Mouse (Mus musculus): ENCODE data around the gene Irx2. TPM values are rescaled to one million over a fixed set of nuclear protein-coding genes. Genes with fewer than 3 reads are reported as not detected.

Irx2 gene
- polyA plus RNA-seq, 1 experiment from 2014 or later, result 38.7 TPM

DNA sequence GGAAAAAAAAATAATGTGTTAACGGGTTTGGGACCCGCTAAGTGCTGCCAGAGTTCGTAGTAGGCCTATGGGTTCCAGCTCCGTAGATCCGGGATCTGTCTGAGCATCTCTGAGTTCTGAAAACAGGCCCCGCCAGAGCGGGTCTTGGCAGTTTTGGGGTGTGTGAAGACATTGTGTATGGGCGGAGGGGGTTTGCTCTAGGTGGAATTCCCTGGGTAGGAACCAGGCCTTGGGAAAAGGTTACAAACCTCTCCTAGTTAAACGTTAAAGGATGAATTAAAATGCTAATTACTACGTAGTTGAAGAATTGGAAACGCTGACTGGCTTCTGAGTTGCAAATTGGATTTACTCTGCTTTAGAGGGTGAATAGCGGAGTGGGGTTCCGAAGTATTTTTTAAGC is 1.2 kb downstream of the Irx2 start:
- Histone ChIP-seq H3K9ac (peak overlapping the region; percentile 80), H3K27ac (ENCODE audit: low read depth) (peak overlapping the region; percentile 38; the same call in 1 of the 2 replicates)
- DNase-seq, result peak; percentile 23

DNA sequence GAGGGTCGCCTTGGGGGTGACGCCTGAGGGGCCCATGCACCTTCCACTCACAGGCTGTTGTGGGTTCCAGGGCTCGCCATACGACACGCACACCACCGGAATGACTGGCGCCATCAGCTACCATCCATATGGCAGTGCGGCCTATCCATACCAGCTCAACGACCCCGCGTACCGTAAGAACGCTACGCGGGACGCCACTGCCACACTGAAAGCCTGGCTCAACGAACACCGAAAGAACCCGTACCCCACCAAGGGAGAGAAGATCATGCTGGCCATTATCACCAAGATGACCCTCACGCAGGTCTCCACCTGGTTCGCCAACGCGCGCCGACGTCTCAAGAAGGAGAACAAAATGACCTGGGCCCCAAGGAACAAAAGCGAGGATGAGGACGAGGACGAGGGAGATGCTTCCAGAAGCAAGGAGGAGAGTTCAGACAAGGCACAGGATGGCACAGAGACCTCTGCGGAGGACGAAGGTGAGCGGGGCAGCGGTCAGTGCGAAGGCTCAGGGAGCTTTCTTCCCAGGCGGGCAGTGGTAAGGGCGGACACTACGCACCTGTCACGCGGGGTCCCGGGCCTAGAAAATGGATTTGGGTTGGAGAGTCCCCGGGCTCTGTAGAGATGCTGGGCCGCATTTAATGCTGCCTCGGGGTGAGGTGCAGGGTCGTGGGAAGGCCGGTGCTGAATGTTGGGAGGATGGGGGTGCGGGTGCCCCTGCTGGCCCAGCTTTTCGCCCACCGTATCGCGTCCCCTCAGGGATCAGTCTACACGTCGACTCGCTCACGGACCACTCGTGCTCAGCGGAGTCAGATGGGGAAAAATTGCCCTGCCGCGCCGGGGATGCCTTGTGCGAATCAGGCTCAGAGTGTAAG is 2.1 kb downstream of the Irx2 start:
- H3K27me3 ChIP-seq (ENCODE audit: insufficient read depth, low read length), result peaks cover 97% of the 10 kb centered on the region
- 2% methylated on average over 60 of the region's 60 CpGs for WGBS
- no peak overlapping the region for H3K27ac ChIP-seq (ENCODE audit: low read depth)
- peak; percentile 14 for DNase-seq
- peak overlapping the region; percentile 79 for H3K4me2 ChIP-seq
- no peak for ATAC-seq (ENCODE audit: insufficient read depth)
- no peak for TF ChIP-seq CTCF (IDR thresholded peaks at IDR 0.05; ENCODE audit: low read depth)
- peak overlapping the region; percentile 80 for H3K9ac ChIP-seq
- H3K4me3 ChIP-seq (ENCODE audit: low read depth, low read length), result peak overlapping the region; percentile 58
- H3K4me1 ChIP-seq (ENCODE audit: insufficient read depth), result no peaks in the 10 kb centered on the region
- H3K9me3 ChIP-seq (ENCODE audit: low read depth, low read length), result no peaks in the 10 kb centered on the region
- H3K36me3 ChIP-seq (ENCODE audit: insufficient read depth), result peaks cover 11% of the 10 kb centered on the region; the same call in 1 of the 2 replicates

More for the DNA sequence above, 1.2 kb downstream of the Irx2 start:
- H3K9me3 ChIP-seq (ENCODE audit: low read depth, low read length), result no peaks in the 10 kb centered on the region
- no peak for TF ChIP-seq CTCF (IDR thresholded peaks at IDR 0.05; ENCODE audit: low read depth)
- 2% methylated on average over 13 of the region's 13 CpGs for WGBS
- no peaks in the 10 kb centered on the region for H3K4me1 ChIP-seq (ENCODE audit: insufficient read depth)
- no peak for ATAC-seq (ENCODE audit: insufficient read depth)
- H3K27me3 ChIP-seq (ENCODE audit: insufficient read depth, low read length), result peaks cover 97% of the 10 kb centered on the region
- peaks cover 11% of the 10 kb centered on the region; the same call in 1 of the 2 replicates for H3K36me3 ChIP-seq (ENCODE audit: insufficient read depth)
- peak overlapping the region; percentile 79 for H3K4me2 ChIP-seq
- peak overlapping the region; percentile 58 for H3K4me3 ChIP-seq (ENCODE audit: low read depth, low read length)

DNA sequence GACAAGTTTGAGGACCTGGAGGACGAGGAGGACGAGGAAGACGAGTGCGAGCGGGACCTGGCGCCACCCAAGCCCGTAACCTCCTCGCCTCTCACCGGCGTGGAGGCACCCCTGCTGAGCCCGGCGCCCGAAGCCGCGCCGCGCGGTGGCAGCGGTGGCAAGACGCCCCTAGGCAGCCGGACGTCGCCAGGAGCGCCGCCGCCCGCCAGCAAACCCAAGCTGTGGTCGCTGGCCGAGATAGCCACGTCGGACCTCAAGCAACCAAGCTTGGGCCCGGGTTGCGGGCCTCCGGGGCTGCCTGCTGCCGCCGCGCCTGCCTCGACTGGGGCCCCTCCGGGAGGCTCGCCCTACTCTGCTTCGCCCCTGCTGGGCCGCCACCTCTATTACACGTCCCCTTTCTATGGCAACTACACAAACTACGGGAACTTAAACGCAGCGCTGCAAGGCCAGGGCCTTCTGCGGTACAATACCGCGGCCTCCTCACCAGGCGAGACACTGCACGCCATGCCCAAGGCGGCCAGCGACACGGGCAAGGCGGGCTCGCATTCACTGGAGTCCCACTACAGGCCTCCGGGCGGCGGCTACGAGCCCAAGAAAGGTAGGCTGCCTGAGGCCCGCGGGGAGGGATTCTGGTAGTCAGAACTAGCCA is 2.9 kb downstream of the Irx2 start:
- no peaks in the 10 kb centered on the region for H3K4me1 ChIP-seq (ENCODE audit: insufficient read depth)
- no peaks in the 10 kb centered on the region for H3K9me3 ChIP-seq (ENCODE audit: low read depth, low read length)
- H3K9ac ChIP-seq, result peak overlapping the region; percentile 80
- WGBS, result 1% methylated on average over 61 of the region's 62 CpGs
- H3K27me3 ChIP-seq (ENCODE audit: insufficient read depth, low read length), result peaks cover 94% of the 10 kb centered on the region
- DNase-seq (peak; percentile 28), ATAC-seq (ENCODE audit: insufficient read depth) (no peak)
- H3K36me3 ChIP-seq (ENCODE audit: insufficient read depth), result peaks cover 11% of the 10 kb centered on the region; the same call in 1 of the 2 replicates
- H3K4me3 ChIP-seq (ENCODE audit: low read depth, low read length), result peak overlapping the region; percentile 58
- peak overlapping the region; percentile 54; the same call in 1 of the 2 replicates for H3K27ac ChIP-seq (ENCODE audit: low read depth)
- H3K4me2 ChIP-seq, result peak overlapping the region; percentile 79
- TF ChIP-seq CTCF (IDR thresholded peaks at IDR 0.05; ENCODE audit: low read depth), result no peak

DNA sequence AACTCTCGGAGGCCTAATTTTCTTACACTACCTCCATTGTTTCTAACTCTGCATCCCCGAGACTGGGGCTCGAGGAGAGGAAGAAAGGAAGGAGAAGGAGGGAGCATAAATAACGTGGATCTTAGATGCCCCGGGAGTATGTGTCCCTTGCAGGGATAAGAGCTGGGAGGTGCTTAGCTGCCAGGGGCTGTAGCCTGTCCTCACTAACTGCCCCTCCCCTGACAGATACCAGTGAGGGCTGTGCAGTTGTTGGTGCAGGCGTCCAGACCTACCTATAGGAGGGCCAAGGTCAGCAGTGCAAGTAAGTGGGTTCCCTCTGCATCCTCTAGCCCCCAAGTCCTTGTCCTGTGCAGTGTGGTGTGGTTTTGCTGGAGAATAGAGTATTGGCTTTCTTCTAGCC is 3.7 kb downstream of the Irx2 start:
- DNase-seq, result no peak
- 10% methylated on average over 6 of the region's 6 CpGs for WGBS
- Histone ChIP-seq H3K36me3 (ENCODE audit: insufficient read depth) (peaks cover 11% of the 10 kb centered on the region; the same call in 1 of the 2 replicates), H3K9me3 (ENCODE audit: low read depth, low read length) (no peaks in the 10 kb centered on the region), H3K4me2 (peak overlapping the region; percentile 79), H3K4me1 (ENCODE audit: insufficient read depth) (no peaks in the 10 kb centered on the region), H3K9ac (peak overlapping the region; percentile 80), H3K27me3 (ENCODE audit: insufficient read depth, low read length) (peaks cover 92% of the 10 kb centered on the region), H3K4me3 (ENCODE audit: low read depth, low read length) (peak overlapping the region; percentile 58), H3K27ac (ENCODE audit: low read depth) (0 out of 2 replicates have a peak overlapping the region, but pooled peaks have one; percentile 54)
- no peak for ATAC-seq (ENCODE audit: insufficient read depth)
- no peak for TF ChIP-seq CTCF (IDR thresholded peaks at IDR 0.05; ENCODE audit: low read depth)

DNA sequence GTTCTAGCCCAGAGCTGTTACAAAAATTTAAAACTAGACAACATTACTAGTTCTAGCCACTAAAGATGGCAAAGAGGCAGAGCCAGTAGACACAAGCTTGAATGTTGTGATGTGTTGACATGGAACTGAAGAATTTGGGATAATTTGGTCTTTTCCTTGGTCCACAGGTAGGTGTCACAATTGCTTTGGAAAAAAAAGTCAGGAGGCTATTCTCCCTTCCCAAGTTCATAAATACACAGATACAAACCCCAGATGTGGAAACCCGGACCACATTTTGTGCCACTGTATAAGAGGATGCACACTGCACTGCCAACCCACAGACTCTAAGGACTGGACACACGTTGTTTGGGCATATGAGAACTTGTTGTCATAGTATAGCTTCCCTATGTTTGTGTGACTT is 4.5 kb downstream of the Irx2 start:
- Histone ChIP-seq H3K9ac (peak overlapping the region; percentile 80), H3K27ac (ENCODE audit: low read depth) (no peak overlapping the region), H3K4me3 (ENCODE audit: low read depth, low read length) (peak overlapping the region; percentile 58), H3K36me3 (ENCODE audit: insufficient read depth) (peaks cover 11% of the 10 kb centered on the region; the same call in 1 of the 2 replicates), H3K9me3 (ENCODE audit: low read depth, low read length) (no peaks in the 10 kb centered on the region), H3K4me1 (ENCODE audit: insufficient read depth) (no peaks in the 10 kb centered on the region), H3K4me2 (peak overlapping the region; percentile 79), H3K27me3 (ENCODE audit: insufficient read depth, low read length) (peaks cover 92% of the 10 kb centered on the region)
- WGBS, result 14% methylated on average over 2 of the region's 2 CpGs
- no peak for DNase-seq
- TF ChIP-seq CTCF (IDR thresholded peaks at IDR 0.05; ENCODE audit: low read depth), result no peak; the same call in 1 of the 2 replicates
- no peak for ATAC-seq (ENCODE audit: insufficient read depth)

- no peaks in the 10 kb centered on the region for H3K9me3 ChIP-seq (ENCODE audit: low read depth, low read length)
- TF ChIP-seq CTCF (IDR thresholded peaks at IDR 0.05; ENCODE audit: low read depth), result no peak
- H3K4me2 ChIP-seq, result peak overlapping the region; percentile 56
- 6% methylated on average over 7 of the region's 7 CpGs for WGBS
- H3K9ac ChIP-seq, result peak overlapping the region; percentile 36
- peaks cover 5% of the 10 kb centered on the region; the same call in 1 of the 2 replicates for H3K4me1 ChIP-seq (ENCODE audit: insufficient read depth)
- H3K27ac ChIP-seq (ENCODE audit: low read depth), result peak overlapping the region; percentile 25; the same call in 1 of the 2 replicates
- peaks cover 11% of the 10 kb centered on the region; the same call in 1 of the 2 replicates for H3K36me3 ChIP-seq (ENCODE audit: insufficient read depth)
- ATAC-seq (ENCODE audit: insufficient read depth) (no peak), DNase-seq (no peak)
- H3K4me3 ChIP-seq (ENCODE audit: low read depth, low read length), result peak overlapping the region; percentile 58; the same call in 1 of the 2 replicates
- peaks cover 92% of the 10 kb centered on the region for H3K27me3 ChIP-seq (ENCODE audit: insufficient read depth, low read length)
Observed at GRCm38 (mm10) chr13:72634752-72635315, 6.2 kb downstream of the Irx2 start.
